Mouse (Mus musculus) embryonic facial prominence, embryonic 14.5 days (tissue): Measurements from ENCODE around the gene Hhipl1. TPM values are rescaled to one million over a fixed set of nuclear protein-coding genes. Genes with fewer than 3 reads are reported as not detected.
A peak's percentile ranks its signal among the peaks of the same experiment; 100 is the strongest.

Source experiments
- ATAC-seq: fragments of 200-750 bp; cut with Nextera tagmentation; 2 replicates; pipeline ENCODE4 v1.8.0; 2017; ENCODE audit warnings: low read depth, moderate number of reproducible peaks, moderate TSS enrichment
- DNase-seq: peaks from one replicate; pipeline ENCODE4 v3.0.0-alpha.2; 2015; ENCODE audit warnings: low spot score
- H3K27ac ChIP-seq: fragments of 300-500 bp; sonication (generic); replicated peaks from 2 replicates; pipeline ENCODE4 v1.5.1; 2014; ENCODE audit warnings: low read depth, mild to moderate bottlenecking, low read length, moderate library complexity
- H3K27me3 ChIP-seq: fragments of 300-500 bp; sonication (generic); replicated peaks from 2 replicates; pipeline ENCODE4 v1.6.1; 2014; ENCODE audit warnings: low read length; ENCODE audit not compliant: control insufficient read depth, insufficient read depth
- H3K36me3 ChIP-seq: fragments of 300-500 bp; sonication (generic); 2 replicates; pipeline ENCODE4 v1.6.1; 2014; ENCODE audit warnings: low read length, mixed read lengths; ENCODE audit not compliant: control insufficient read depth, insufficient read depth
- H3K4me1 ChIP-seq: fragments of 300-500 bp; sonication (generic); 2 replicates; pipeline ENCODE4 v1.6.1; 2014; ENCODE audit warnings: antibody characterized with exemption, low read length; ENCODE audit not compliant: control insufficient read depth, insufficient read depth
- H3K4me2 ChIP-seq: fragments of 300-500 bp; sonication (generic); 2 replicates; pipeline ENCODE4 v1.6.1; 2014; ENCODE audit warnings: low read depth, mild to moderate bottlenecking, low read length, moderate library complexity, mixed read lengths
- H3K4me3 ChIP-seq: fragments of 300-500 bp; sonication (generic); 2 replicates; pipeline ENCODE4 v1.5.1; 2014; ENCODE audit warnings: low read depth, mild to moderate bottlenecking, low read length
- H3K9ac ChIP-seq: fragments of 300-500 bp; sonication (generic); 2 replicates; pipeline ENCODE4 v1.6.1; 2014; ENCODE audit warnings: low read depth, mild to moderate bottlenecking, low read length, moderate library complexity, mixed read lengths
- H3K9me3 ChIP-seq: fragments of 300-500 bp; sonication (generic); 2 replicates; pipeline ENCODE4 v1.6.1; 2016; ENCODE audit warnings: low read length; ENCODE audit not compliant: control insufficient read depth
- WGBS: fragments of 180-500 bp; shearing (Covaris S2); extraction: QIAGEN DNeasy Blood & Tissue Kit; methylation state at CpG from one replicate; pipeline ENCODE4 v1.1.7; 2014; 5-methylcytosine and 5-hydroxymethylcytosine counted together
- polyA plus RNA-seq: library from polyadenylated mRNA; unstranded; fragments of >200 nt; fragmentation: Nextera tagmentation; extraction: Ambion mirVana; gene quantifications from 2 replicates; pipeline ENCODE4 v1.2.1, GENCODE M21; 2014

The Hhipl1 gene
- polyA plus RNA-seq, 1 experiment from 2014 or later = 0.58 TPM

DNA sequence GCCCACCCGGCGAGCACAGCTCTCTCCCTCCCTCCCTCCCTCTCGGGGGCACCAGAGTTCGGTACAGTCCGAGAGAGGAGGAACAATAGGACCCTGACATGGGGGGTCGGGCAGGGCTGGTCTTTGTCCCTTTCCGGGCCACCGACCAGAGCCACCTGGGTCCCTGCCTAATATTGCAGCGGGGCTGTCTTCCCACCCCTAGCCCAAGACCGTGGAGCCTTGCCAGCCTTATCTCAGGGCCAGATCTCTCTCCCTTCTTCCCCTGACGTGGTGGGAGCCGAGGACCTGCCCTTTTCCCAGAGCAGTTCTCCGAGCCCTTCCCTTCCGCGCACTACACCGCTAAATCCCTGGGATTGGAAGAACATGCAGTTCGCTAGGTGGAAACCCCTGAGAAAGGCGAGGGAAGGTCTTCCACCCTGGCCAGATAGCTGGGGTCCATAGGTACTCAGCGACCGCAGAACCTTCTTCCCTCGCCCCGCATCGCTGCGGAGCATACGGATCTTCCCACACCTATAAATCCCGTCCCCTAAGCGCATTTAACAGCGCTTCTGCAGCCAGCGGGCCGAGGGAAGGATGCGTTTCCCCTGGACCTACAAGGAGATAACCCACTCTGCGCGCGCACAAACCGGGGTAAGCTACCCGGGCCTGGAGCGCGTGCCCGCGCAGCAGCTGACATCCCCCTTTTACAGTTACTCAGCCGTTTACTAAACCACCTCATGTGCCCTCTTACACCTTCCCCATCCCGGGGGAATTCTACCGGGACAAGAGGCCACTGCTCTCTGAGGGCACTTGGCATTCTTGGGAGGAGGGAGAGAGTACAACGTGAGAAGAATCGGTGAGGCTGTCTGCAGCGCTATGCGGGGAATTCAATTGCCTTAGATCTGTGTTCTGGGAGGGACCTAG is 29.9 kb upstream of the Hhipl1 start:
- H3K4me1 ChIP-seq = peaks cover 57% of the 10 kb centered on the region
- 0% methylated on average over 46 of the region's 47 CpGs for WGBS
- ATAC-seq = peak; percentile 10

DNA sequence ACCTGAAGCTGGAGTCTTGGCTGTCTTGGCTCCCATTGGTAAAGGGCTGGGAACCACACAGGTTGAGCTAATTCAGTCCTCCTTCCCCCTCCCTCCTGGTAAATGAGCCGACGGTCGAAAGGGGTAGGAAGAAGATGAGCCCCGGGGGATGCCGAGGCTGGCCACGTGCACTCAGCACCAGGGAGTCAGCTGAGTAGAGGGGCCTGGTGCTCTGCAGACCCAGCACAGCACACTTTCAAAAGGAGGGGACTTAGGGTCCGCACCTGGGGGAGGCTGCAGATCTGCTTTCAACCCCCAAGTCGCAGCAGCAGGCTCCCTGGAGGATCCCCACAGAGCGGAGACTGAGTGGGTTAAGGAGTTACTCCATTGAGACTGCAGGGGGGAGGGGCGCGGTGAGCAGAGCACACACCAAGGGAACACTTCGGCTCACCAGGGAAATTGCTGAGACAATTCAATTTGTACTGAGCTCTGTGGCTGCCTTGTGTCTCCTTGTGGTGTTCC is 28.7 kb upstream of the Hhipl1 start:
- peak overlapping the region; percentile 85 for H3K4me2 ChIP-seq
- 2% methylated on average over 12 of the region's 12 CpGs for WGBS
- no peaks in the 10 kb centered on the region for H3K36me3 ChIP-seq
- peaks cover 45% of the 10 kb centered on the region for H3K4me1 ChIP-seq
- H3K27ac ChIP-seq = no peak overlapping the region
- H3K4me3 ChIP-seq = peak overlapping the region; percentile 15; the same call in 1 of the 2 replicates
- H3K9me3 ChIP-seq = no peaks in the 10 kb centered on the region
- H3K9ac ChIP-seq = no peak overlapping the region
- peak; percentile 19; the same call in 1 of the 2 replicates for ATAC-seq
- no peaks in the 10 kb centered on the region for H3K27me3 ChIP-seq
- DNase-seq = peak; percentile 69

More for the DNA sequence above, 29.9 kb upstream of the Hhipl1 start:
- peak; percentile 61 for DNase-seq
- Histone ChIP-seq H3K9ac (peak overlapping the region; percentile 72), H3K27me3 (no peaks in the 10 kb centered on the region), H3K4me3 (peak overlapping the region; percentile 70), H3K4me2 (peak overlapping the region; percentile 85), H3K9me3 (no peaks in the 10 kb centered on the region), H3K36me3 (no peaks in the 10 kb centered on the region), H3K27ac (peak overlapping the region; percentile 81)

DNA sequence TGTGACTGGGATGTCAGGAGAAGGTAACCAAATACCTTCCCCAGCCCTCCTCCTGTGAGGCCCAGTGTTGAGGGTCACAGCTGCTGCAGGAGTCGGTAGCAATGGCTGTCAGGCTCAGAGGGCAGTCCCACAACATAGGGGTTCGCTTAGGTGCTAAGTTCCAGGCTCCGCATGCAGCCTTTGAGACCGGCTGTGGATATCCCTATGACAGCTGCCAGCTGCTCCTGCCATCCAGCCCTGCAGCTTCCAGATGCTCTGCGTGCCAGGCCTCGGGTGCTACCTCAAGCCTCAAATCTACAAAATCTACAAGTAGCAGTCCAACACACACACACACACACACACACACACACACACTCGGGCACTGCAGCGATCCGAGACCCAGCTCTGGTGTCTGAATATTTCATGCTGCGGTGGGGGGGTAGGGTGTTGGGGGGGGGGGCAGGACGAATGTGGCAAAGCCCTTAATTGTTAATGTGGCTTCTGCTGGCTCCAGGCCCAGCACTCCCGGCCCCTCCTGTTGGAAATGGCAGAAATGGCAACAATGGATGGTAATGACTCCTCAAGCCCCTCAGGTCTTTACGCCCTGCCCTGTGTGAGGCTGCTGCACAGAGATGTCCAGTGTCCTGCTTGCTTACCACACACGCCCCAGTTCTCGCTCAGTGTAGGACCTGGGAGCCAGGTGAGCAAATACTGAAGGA is 27.7 kb upstream of the Hhipl1 start:
- DNase-seq = peak; percentile 74
- ATAC-seq = no peak

DNA sequence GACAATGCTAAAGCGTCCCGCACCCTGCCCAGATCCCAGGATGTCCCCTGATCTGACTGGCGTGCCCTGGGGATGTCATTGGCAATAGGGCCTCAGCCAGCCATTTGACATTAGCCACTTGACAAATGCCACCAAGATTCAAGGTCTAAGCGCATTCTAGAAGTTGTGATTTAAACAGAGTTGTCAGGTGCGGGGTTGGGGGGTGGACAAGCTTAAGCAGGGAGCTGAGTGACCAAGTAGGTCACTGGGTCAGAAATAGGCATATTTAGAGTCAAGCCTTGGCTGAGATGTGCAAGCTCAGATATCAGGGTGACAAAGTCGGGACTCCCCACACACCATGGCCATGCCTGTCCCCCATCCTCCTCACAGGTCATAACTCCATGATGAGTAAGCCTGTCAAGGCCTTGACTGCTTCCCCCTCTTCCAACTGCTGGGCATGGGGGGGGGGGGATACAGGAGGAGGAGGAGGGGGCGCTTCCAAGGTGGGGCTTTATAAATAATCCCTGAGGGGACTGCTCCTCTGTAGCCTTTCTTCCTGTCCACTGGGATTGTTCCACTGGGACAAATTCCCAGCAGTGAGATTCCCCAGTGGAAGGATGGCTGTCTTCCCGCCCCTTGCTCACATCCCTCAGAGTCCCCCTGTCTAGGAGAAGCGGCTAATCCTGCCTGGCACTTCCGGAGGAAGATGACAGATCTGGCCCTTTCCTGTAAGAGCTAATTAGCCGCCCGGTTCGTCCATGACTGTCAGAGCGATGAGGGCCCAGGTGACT is 21.4 kb upstream of the Hhipl1 start:
- Histone ChIP-seq H3K4me3 (no peak overlapping the region), H3K4me1 (no peaks in the 10 kb centered on the region), H3K27me3 (no peaks in the 10 kb centered on the region), H3K9me3 (no peaks in the 10 kb centered on the region), H3K36me3 (no peaks in the 10 kb centered on the region), H3K27ac (no peak overlapping the region; the same call in 1 of the 2 replicates), H3K9ac (0 out of 2 replicates have a peak overlapping the region, but pooled peaks have one; percentile 2), H3K4me2 (no peak overlapping the region)
- 30% methylated on average over 14 of the region's 14 CpGs for WGBS
- ATAC-seq (peak; percentile 47; the same call in 1 of the 2 replicates), DNase-seq (peak; percentile 53)

More for the DNA sequence above, 27.7 kb upstream of the Hhipl1 start:
- H3K4me3 ChIP-seq = no peak overlapping the region
- peaks cover 35% of the 10 kb centered on the region for H3K4me1 ChIP-seq
- H3K36me3 ChIP-seq = no peaks in the 10 kb centered on the region
- peak overlapping the region; percentile 85; the same call in 1 of the 2 replicates for H3K4me2 ChIP-seq
- H3K9me3 ChIP-seq = no peaks in the 10 kb centered on the region
- WGBS = 24% methylated on average over 13 of the region's 15 CpGs
- H3K9ac ChIP-seq = 0 out of 2 replicates have a peak overlapping the region, but pooled peaks have one; percentile 25
- H3K27me3 ChIP-seq = no peaks in the 10 kb centered on the region
- no peak overlapping the region for H3K27ac ChIP-seq

DNA sequence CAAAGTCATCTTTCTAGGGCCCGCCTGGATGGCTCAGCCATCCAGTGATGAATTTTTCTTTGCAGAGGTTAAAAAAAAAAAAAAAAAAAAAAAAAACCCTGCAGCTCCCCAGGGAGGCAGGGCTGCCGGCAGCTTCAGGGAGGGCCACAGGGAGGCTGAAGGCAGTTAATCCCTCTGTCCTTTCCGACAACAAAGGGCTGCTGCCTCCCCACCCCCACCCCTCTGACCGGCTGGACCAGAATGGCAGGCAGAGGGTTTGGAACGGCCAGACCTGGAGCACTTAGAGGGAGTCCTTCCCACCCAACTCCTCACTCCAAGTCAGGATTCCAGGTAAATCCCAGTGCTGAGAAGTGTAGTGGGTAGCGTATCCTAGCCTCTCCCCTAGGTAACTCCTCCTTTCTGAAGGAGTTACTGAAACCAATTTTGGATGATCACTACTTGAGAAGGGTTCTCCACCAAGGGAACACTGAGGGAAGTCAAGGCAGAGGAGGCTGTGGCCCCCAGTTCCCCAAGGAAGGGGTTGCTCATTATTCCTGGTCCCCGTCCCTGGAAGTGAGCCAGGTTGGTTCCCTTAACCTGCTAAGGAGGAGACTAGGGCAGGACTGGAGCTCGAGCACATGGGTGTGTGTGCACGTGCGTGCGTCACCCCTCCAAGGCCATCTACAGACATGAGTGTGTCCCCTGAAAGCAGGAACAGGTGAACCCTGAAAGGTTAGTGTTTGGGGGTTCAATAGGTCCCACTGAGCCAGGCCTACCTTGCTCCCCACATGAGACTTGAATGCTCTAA is 20.7 kb upstream of the Hhipl1 start:
- Histone ChIP-seq H3K27ac (0 out of 2 replicates have a peak overlapping the region, but pooled peaks have one; percentile 10), H3K27me3 (no peaks in the 10 kb centered on the region), H3K9ac (0 out of 2 replicates have a peak overlapping the region, but pooled peaks have one; percentile 2), H3K9me3 (no peaks in the 10 kb centered on the region), H3K4me1 (no peaks in the 10 kb centered on the region), H3K4me3 (no peak overlapping the region), H3K4me2 (no peak overlapping the region), H3K36me3 (no peaks in the 10 kb centered on the region)
- no peak for DNase-seq
- 36% methylated on average over 11 of the region's 11 CpGs for WGBS
- ATAC-seq = peak; percentile 28; the same call in 1 of the 2 replicates

DNA sequence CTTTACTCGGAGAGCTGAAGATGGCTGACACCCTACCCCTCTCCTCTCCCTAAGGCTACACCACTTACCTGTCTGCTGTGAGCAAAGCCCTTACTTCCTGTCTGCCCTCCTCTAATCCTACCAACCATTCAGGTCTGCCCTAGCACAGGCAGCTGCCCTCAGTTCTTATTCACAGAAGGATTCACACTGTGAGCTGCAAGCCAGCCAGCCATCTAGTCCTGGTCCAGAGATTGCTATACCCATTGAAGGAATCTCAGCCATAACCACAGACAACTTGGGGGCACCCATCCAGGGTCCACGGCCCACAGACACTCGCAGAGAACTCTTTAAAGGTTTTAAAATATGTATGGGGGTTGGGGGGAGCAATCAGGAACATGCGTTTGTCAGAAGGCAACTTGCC is 19.7 kb upstream of the Hhipl1 start:
- no peak overlapping the region for H3K27ac ChIP-seq
- DNase-seq = no peak
- 69% methylated on average over 4 of the region's 4 CpGs for WGBS
- H3K4me1 ChIP-seq = no peaks in the 10 kb centered on the region
- no peak overlapping the region for H3K9ac ChIP-seq
- H3K9me3 ChIP-seq = no peaks in the 10 kb centered on the region
- H3K4me3 ChIP-seq = no peak overlapping the region
- no peaks in the 10 kb centered on the region for H3K36me3 ChIP-seq
- no peaks in the 10 kb centered on the region for H3K27me3 ChIP-seq
- ATAC-seq = 0 out of 2 replicates have a peak, but pooled peaks have one; percentile 44
- H3K4me2 ChIP-seq = no peak overlapping the region

DNA sequence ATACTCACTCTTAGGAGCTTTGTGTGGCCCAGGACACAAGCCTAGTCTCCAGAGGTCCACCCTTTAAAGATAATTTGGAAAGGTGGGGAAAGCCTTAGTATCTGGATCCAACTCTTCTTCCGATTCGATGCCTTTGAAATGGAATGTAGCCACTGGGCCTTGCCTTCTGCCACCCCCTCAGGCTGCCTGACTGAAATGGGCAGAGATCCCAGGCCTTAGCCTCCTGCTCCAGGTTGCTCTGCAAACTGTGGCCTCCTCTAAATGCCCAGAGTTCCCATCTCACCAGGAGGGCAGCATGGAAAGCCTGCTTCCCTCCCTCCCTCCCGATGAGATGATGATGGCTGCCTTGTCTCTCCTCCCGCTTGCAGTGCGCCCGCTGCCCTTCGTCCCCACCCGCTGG is 19.1 kb upstream of the Hhipl1 start:
- WGBS = 96% methylated on average over 8 of the region's 8 CpGs
- no peak for DNase-seq
- no peak for ATAC-seq
- Histone ChIP-seq H3K9me3 (no peaks in the 10 kb centered on the region), H3K4me3 (no peak overlapping the region), H3K36me3 (no peaks in the 10 kb centered on the region), H3K4me1 (no peaks in the 10 kb centered on the region), H3K4me2 (no peak overlapping the region), H3K27me3 (no peaks in the 10 kb centered on the region), H3K9ac (no peak overlapping the region), H3K27ac (no peak overlapping the region)
